Mouse (Mus musculus): ENCODE data around the gene Pask. TPM values are rescaled to one million over a fixed set of nuclear protein-coding genes. Genes with fewer than 3 reads are reported as not detected.
"Not testable (repeated sequence)": the region's sequence is repeated elsewhere in the genome, so short reads cannot be mapped to it uniquely, and the experiment has no call there.

Pask gene
- polyA plus RNA-seq, 1 experiment from 2014 or later, result 4.6 TPM

GRCm38 (mm10) chr1:93334621-93335020, 8.7 kb downstream of the Pask start:
- ATAC-seq (ENCODE audit: low read depth), result no peak
- no peaks in the 10 kb centered on the region for H3K4me1 ChIP-seq (replicated peaks)
- no peak overlapping the region for H3K27ac ChIP-seq (replicated peaks)
- H3K36me3 ChIP-seq, result 0 out of 2 replicates have a peak, but pooled peaks cover 6% of the 10 kb centered on the region
- WGBS, result 79% methylated on average over 2 of the region's 2 CpGs
- H3K4me2 ChIP-seq, result no peak overlapping the region
- no peak overlapping the region for H3K9ac ChIP-seq
- no peaks in the 10 kb centered on the region for H3K27me3 ChIP-seq
- H3K9me3 ChIP-seq, result no peaks in the 10 kb centered on the region
- no peak overlapping the region for H3K4me3 ChIP-seq

- Histone ChIP-seq H3K36me3 (peaks cover 45% of the 10 kb centered on the region), H3K9me3 (no peaks in the 10 kb centered on the region), H3K4me2 (no peak overlapping the region), H3K4me1 (replicated peaks) (no peaks in the 10 kb centered on the region), H3K4me3 (no peak overlapping the region), H3K27ac (replicated peaks) (no peak overlapping the region), H3K27me3 (no peaks in the 10 kb centered on the region), H3K9ac (no peak overlapping the region)
- no peak for ATAC-seq (ENCODE audit: low read depth)
- 94% methylated on average over 3 of the region's 3 CpGs for WGBS
Observed at GRCm38 (mm10) chr1:93326446-93326845, 16.8 kb downstream of the Pask start.

GRCm38 (mm10) chr1:93323973-93324372, 19.3 kb downstream of the Pask start:
- Histone ChIP-seq H3K4me1 (replicated peaks) (no peaks in the 10 kb centered on the region), H3K4me3 (no peak overlapping the region), H3K27ac (replicated peaks) (no peak overlapping the region), H3K4me2 (no peak overlapping the region), H3K27me3 (no peaks in the 10 kb centered on the region), H3K36me3 (peaks cover 64% of the 10 kb centered on the region), H3K9ac (no peak overlapping the region), H3K9me3 (no peaks in the 10 kb centered on the region)
- 92% methylated on average over 6 of the region's 6 CpGs for WGBS
- ATAC-seq (ENCODE audit: low read depth), result no peak

- WGBS, result 8% methylated on average over 36 of the region's 36 CpGs
- ATAC-seq (ENCODE audit: low read depth), result peak; percentile 96
Observed at GRCm38 (mm10) chr1:93305581-93306337, 37.5 kb downstream of the Pask start, which contains the start of gene Mterf4. TSS of gene Mterf4 (minus strand) at chr1:93305915.

GRCm38 (mm10) chr1:93300578-93300977, 42.7 kb downstream of the Pask start:
- Histone ChIP-seq H3K4me2 (no peak overlapping the region), H3K27ac (replicated peaks) (no peak overlapping the region), H3K9me3 (no peaks in the 10 kb centered on the region), H3K4me1 (replicated peaks) (peaks cover 24% of the 10 kb centered on the region), H3K9ac (no peak overlapping the region), H3K36me3 (peaks cover 90% of the 10 kb centered on the region), H3K27me3 (no peaks in the 10 kb centered on the region), H3K4me3 (no peak overlapping the region)
- 97% methylated on average over 3 of the region's 3 CpGs for WGBS
- no peak for ATAC-seq (ENCODE audit: low read depth)

More at GRCm38 (mm10) chr1:93305581-93306337, 37.5 kb downstream of the Pask start, which contains the start of gene Mterf4:
- H3K9ac ChIP-seq, result peak within 1 kb of the TSS; percentile 85
- no peak within 1 kb of the TSS for H3K27ac ChIP-seq (replicated peaks)
- no peaks in the 10 kb centered on the region for H3K9me3 ChIP-seq
- H3K4me1 ChIP-seq (replicated peaks), result peaks cover 29% of the 10 kb centered on the region
- peak within 1 kb of the TSS; percentile 86 for H3K4me2 ChIP-seq
- peaks cover 50% of the 10 kb centered on the region for H3K36me3 ChIP-seq
- peak within 1 kb of the TSS; percentile 83 for H3K4me3 ChIP-seq
- no peaks in the 10 kb centered on the region for H3K27me3 ChIP-seq

- Histone ChIP-seq H3K4me3 (no peak overlapping the region), H3K9ac (no peak overlapping the region), H3K9me3 (no peaks in the 10 kb centered on the region), H3K36me3 (peaks cover 93% of the 10 kb centered on the region), H3K27ac (replicated peaks) (no peak overlapping the region), H3K27me3 (no peaks in the 10 kb centered on the region), H3K4me2 (no peak overlapping the region), H3K4me1 (replicated peaks) (peaks cover 18% of the 10 kb centered on the region)
- ATAC-seq (ENCODE audit: low read depth), result no peak
- 95% methylated on average over 4 of the region's 4 CpGs for whole genome bisulfite sequencing
Observed at GRCm38 (mm10) chr1:93299791-93300190, 43.5 kb downstream of the Pask start.

GRCm38 (mm10) chr1:93294491-93294890, 48.8 kb downstream of the Pask start:
- H3K9me3 ChIP-seq; H3K4me2 ChIP-seq; H3K27ac ChIP-seq (replicated peaks); ATAC-seq (ENCODE audit: low read depth); H3K4me1 ChIP-seq (replicated peaks); H3K27me3 ChIP-seq; H3K4me3 ChIP-seq; H3K9ac ChIP-seq: not testable (repeated sequence)
- peaks cover 40% of the 10 kb centered on the region for H3K36me3 ChIP-seq
- WGBS, result 82% methylated on average over 3 of the region's 3 CpGs

GRCm38 (mm10) chr1:93292006-93292405, 51.3 kb downstream of the Pask start:
- H3K4me3 ChIP-seq, result no peak overlapping the region
- H3K4me2 ChIP-seq, result no peak overlapping the region
- no peak for ATAC-seq (ENCODE audit: low read depth)
- H3K9me3 ChIP-seq, result no peaks in the 10 kb centered on the region
- no peak overlapping the region for H3K9ac ChIP-seq
- H3K27me3 ChIP-seq, result no peaks in the 10 kb centered on the region
- H3K4me1 ChIP-seq (replicated peaks), result no peaks in the 10 kb centered on the region
- H3K27ac ChIP-seq (replicated peaks), result no peak overlapping the region
- WGBS, result 85% methylated on average over 8 of the region's 8 CpGs
- peaks cover 18% of the 10 kb centered on the region for H3K36me3 ChIP-seq

GRCm38 (mm10) chr1:93291591-93291990, 51.7 kb downstream of the Pask start:
- Histone ChIP-seq H3K27ac (replicated peaks) (no peak overlapping the region), H3K9me3 (no peaks in the 10 kb centered on the region), H3K4me2 (no peak overlapping the region), H3K36me3 (peaks cover 13% of the 10 kb centered on the region), H3K4me1 (replicated peaks) (no peaks in the 10 kb centered on the region), H3K4me3 (no peak overlapping the region), H3K9ac (no peak overlapping the region), H3K27me3 (no peaks in the 10 kb centered on the region)
- ATAC-seq (ENCODE audit: low read depth), result no peak
- 93% methylated on average over 1 of the region's 1 CpGs for WGBS

GRCm38 (mm10) chr1:93290956-93291355, 52.3 kb downstream of the Pask start:
- Histone ChIP-seq H3K4me1 (replicated peaks) (no peaks in the 10 kb centered on the region), H3K27me3 (no peaks in the 10 kb centered on the region), H3K36me3 (peaks cover 7% of the 10 kb centered on the region), H3K4me3 (no peak overlapping the region), H3K9me3 (no peaks in the 10 kb centered on the region), H3K9ac (no peak overlapping the region), H3K27ac (replicated peaks) (no peak overlapping the region), H3K4me2 (no peak overlapping the region)
- WGBS, result 84% methylated on average over 4 of the region's 4 CpGs
- ATAC-seq (ENCODE audit: low read depth), result no peak

GRCm38 (mm10) chr1:93289678-93290214, 53.5 kb downstream of the Pask start:
- Histone ChIP-seq H3K4me1 (replicated peaks) (no peaks in the 10 kb centered on the region), H3K27ac (replicated peaks) (no peak overlapping the region), H3K9me3 (no peaks in the 10 kb centered on the region), H3K4me3 (no peak overlapping the region), H3K27me3 (no peaks in the 10 kb centered on the region), H3K4me2 (no peak overlapping the region), H3K36me3 (no peaks in the 10 kb centered on the region), H3K9ac (no peak overlapping the region)
- WGBS, result 67% methylated on average over 3 of the region's 3 CpGs
- ATAC-seq (ENCODE audit: low read depth), result no peak

GRCm38 (mm10) chr1:93277041-93277440, 66.2 kb downstream of the Pask start:
- Histone ChIP-seq H3K9ac (no peak overlapping the region), H3K36me3 (no peaks in the 10 kb centered on the region), H3K4me3 (no peak overlapping the region), H3K4me2 (no peak overlapping the region), H3K9me3 (no peaks in the 10 kb centered on the region), H3K27ac (replicated peaks) (no peak overlapping the region), H3K27me3 (no peaks in the 10 kb centered on the region), H3K4me1 (replicated peaks) (peaks cover 6% of the 10 kb centered on the region)
- no peak for ATAC-seq (ENCODE audit: low read depth)
- WGBS, result 79% methylated on average over 7 of the region's 7 CpGs
